Mouse (Mus musculus): ENCODE measurements around the gene Ulk4. TPM values are rescaled to one million over a fixed set of nuclear protein-coding genes. Genes with fewer than 3 reads are reported as not detected.

Ulk4 gene
- polyA plus RNA-seq, 1 experiment from 2014 or later: 143 TPM

DNA sequence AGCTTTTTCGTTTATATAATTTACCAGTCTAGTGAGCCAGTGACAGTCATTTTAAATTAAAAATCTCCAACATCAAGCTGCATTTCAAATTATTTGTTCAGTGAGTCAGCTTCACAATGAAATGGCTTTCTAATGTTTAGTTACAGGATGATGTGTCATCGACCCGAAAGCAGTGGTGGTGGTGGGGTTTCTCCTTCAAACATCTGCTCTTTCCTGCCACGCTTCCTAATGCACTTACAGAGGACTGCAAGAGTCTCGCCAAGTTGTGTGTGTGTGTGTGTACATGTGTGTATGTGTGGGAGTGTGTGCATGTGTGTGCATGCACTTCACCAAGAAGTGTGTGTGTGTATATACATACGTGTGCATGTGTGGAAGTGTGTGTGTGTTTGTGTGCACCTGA lies 144.4 kb downstream of the Ulk4 start:
- no peaks in the 10 kb centered on the region for H3K4me1 ChIP-seq
- no peak overlapping the region for H3K27ac ChIP-seq (replicated peaks)
- no peaks in the 10 kb centered on the region for H3K36me3 ChIP-seq
- no peaks in the 10 kb centered on the region for H3K27me3 ChIP-seq
- H3K4me2 ChIP-seq (replicated peaks): no peak overlapping the region
- ATAC-seq (ENCODE audit: insufficient number of reproducible peaks, low FRiP score, low TSS enrichment, low read depth): no peak
- WGBS: 51% methylated on average over 6 of the region's 6 CpGs
- no peak overlapping the region for H3K9ac ChIP-seq
- no peaks in the 10 kb centered on the region for H3K9me3 ChIP-seq (replicated peaks)
- no peak overlapping the region for H3K4me3 ChIP-seq (replicated peaks)

GRCm38 (mm10) chr9:121129533-121129932 lies 147.5 kb downstream of the Ulk4 start:
- no peaks in the 10 kb centered on the region for H3K4me1 ChIP-seq
- WGBS: 74% methylated on average over 2 of the region's 2 CpGs
- no peaks in the 10 kb centered on the region for H3K27me3 ChIP-seq
- no peaks in the 10 kb centered on the region for H3K9me3 ChIP-seq (replicated peaks)
- no peaks in the 10 kb centered on the region for H3K36me3 ChIP-seq
- no peak overlapping the region for H3K4me2 ChIP-seq (replicated peaks)
- ATAC-seq (ENCODE audit: insufficient number of reproducible peaks, low FRiP score, low TSS enrichment, low read depth): no peak
- H3K27ac ChIP-seq (replicated peaks): no peak overlapping the region
- H3K4me3 ChIP-seq (replicated peaks): no peak overlapping the region
- no peak overlapping the region for H3K9ac ChIP-seq

GRCm38 (mm10) chr9:121128934-121129333 lies 148.1 kb downstream of the Ulk4 start:
- ATAC-seq (ENCODE audit: insufficient number of reproducible peaks, low FRiP score, low TSS enrichment, low read depth): no peak
- Histone ChIP-seq H3K4me3 (replicated peaks) (no peak overlapping the region), H3K36me3 (no peaks in the 10 kb centered on the region), H3K9ac (no peak overlapping the region), H3K4me2 (replicated peaks) (no peak overlapping the region), H3K9me3 (replicated peaks) (no peaks in the 10 kb centered on the region), H3K27me3 (no peaks in the 10 kb centered on the region), H3K27ac (replicated peaks) (no peak overlapping the region), H3K4me1 (no peaks in the 10 kb centered on the region)
- WGBS: 89% methylated on average over 8 of the region's 8 CpGs

- Histone ChIP-seq H3K4me1 (no peaks in the 10 kb centered on the region), H3K36me3 (no peaks in the 10 kb centered on the region), H3K4me2 (replicated peaks) (no peak overlapping the region), H3K9me3 (replicated peaks) (no peaks in the 10 kb centered on the region), H3K27ac (replicated peaks) (no peak overlapping the region), H3K9ac (no peak overlapping the region), H3K27me3 (no peaks in the 10 kb centered on the region), H3K4me3 (replicated peaks) (no peak overlapping the region)
- ATAC-seq (ENCODE audit: insufficient number of reproducible peaks, low FRiP score, low TSS enrichment, low read depth): no peak
- 70% methylated on average over 2 of the region's 2 CpGs for WGBS
These were observed 150.0 kb downstream of the Ulk4 start for GRCm38 (mm10) chr9:121127025-121127424.

DNA sequence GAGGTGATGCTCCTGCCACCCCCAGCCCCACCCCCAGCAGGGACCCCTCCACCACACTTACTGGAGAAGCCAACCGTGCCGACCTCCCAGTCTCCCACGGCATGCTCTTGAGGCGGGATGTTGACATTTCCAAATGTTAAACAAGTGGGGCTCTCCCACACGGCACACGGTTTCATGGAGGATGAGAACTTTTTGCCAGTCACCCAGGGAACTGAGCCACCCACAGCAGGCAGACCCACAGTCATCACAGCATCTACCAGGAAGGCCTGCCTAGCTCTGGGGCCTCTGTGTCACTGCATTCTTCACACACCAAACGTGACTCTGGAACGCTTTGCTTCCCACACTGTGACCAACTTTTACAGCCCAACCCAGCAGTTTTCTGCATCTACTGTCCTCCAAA lies 152.3 kb downstream of the Ulk4 start:
- ATAC-seq (ENCODE audit: insufficient number of reproducible peaks, low FRiP score, low TSS enrichment, low read depth): no peak
- no peak overlapping the region for H3K4me2 ChIP-seq (replicated peaks)
- H3K4me1 ChIP-seq: no peaks in the 10 kb centered on the region
- WGBS: 77% methylated on average over 8 of the region's 8 CpGs
- no peak overlapping the region for H3K27ac ChIP-seq (replicated peaks)
- H3K4me3 ChIP-seq (replicated peaks): no peak overlapping the region
- H3K9ac ChIP-seq: no peak overlapping the region
- H3K36me3 ChIP-seq: no peaks in the 10 kb centered on the region
- H3K9me3 ChIP-seq (replicated peaks): no peaks in the 10 kb centered on the region
- no peaks in the 10 kb centered on the region for H3K27me3 ChIP-seq

- Histone ChIP-seq H3K9ac (no peak overlapping the region), H3K9me3 (replicated peaks) (no peaks in the 10 kb centered on the region)
- 44% methylated on average over 5 of the region's 5 CpGs for WGBS
These were observed 155.0 kb downstream of the Ulk4 start for GRCm38 (mm10) chr9:121122039-121122438.

DNA sequence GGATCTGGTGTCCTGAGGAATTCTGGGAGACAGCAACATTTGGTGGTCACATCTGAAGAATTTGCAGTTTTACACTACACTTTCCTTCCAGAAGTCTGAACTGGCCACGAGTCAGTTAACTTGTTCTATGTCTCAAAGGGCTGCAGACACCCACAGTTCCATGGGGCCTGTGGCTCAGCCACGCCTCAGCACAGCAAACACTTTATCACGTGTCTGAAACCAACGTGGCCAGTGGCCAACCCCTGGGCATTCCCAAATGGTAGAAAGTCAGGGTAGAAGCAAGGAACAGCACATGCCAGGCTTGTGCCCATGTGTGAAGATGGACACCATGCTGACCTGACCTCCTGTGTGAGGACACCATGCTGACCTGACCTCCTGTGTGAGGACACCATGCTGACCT lies 159.1 kb downstream of the Ulk4 start:
- no peaks in the 10 kb centered on the region for H3K4me1 ChIP-seq

More at GRCm38 (mm10) chr9:121122039-121122438, 155.0 kb downstream of the Ulk4 start:
- no peaks in the 10 kb centered on the region for H3K4me1 ChIP-seq
- H3K27ac ChIP-seq (replicated peaks): no peak overlapping the region
- H3K27me3 ChIP-seq: no peaks in the 10 kb centered on the region
- no peaks in the 10 kb centered on the region for H3K36me3 ChIP-seq
- no peak overlapping the region for H3K4me3 ChIP-seq (replicated peaks)
- no peak overlapping the region for H3K4me2 ChIP-seq (replicated peaks)
- no peak for ATAC-seq (ENCODE audit: insufficient number of reproducible peaks, low FRiP score, low TSS enrichment, low read depth)

DNA sequence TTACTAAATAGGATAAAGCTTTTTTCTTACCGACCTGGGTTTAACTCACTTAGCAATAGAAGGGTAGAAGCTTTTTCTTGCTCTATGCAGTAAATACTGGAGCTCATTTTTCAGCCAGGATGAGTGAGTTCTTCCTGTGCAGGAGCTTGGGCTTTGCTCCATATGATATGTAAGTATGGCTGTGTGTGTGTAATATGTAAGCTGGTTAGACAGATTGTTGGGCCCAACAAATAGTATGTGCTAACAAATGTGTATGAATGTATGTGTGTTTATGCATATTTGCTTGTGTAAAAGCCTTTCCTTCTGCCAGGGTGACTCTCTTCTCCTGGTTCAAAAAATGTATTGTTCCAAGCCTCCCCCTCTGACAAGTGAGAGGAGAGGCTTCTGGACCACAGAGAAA lies 164.9 kb downstream of the Ulk4 start:
- H3K27me3 ChIP-seq: no peaks in the 10 kb centered on the region
- 63% methylated on average over 1 of the region's 1 CpGs for WGBS

More for the DNA sequence above, 159.1 kb downstream of the Ulk4 start:
- H3K9ac ChIP-seq: no peak overlapping the region
- ATAC-seq (ENCODE audit: insufficient number of reproducible peaks, low FRiP score, low TSS enrichment, low read depth): no peak
- no peak overlapping the region for H3K4me3 ChIP-seq (replicated peaks)
- H3K36me3 ChIP-seq: no peaks in the 10 kb centered on the region
- no peaks in the 10 kb centered on the region for H3K27me3 ChIP-seq
- H3K4me2 ChIP-seq (replicated peaks): no peak overlapping the region
- H3K27ac ChIP-seq (replicated peaks): no peak overlapping the region
- H3K9me3 ChIP-seq (replicated peaks): no peaks in the 10 kb centered on the region
- WGBS: 72% methylated on average over 4 of the region's 4 CpGs

DNA sequence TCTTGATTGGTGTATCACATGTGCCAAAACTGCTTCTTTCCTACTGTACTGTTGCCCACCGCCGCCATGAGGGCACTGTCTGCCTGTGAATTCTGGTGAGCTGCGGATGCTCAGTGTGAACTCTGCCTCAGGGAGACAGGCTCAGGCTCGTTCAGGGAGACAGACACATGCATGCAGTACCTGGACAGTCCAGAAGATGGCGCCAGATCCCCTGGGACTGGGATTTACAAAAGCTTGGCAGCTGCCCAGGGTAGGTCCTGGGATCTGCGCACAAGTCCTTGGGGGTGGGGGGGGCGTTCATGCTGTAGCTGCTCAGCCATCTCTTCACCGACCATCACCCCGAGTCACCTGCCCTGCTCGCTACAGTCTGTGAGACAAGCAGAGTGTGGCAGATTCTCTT lies 168.9 kb downstream of the Ulk4 start:
- no peak overlapping the region for H3K4me3 ChIP-seq (replicated peaks)
- peaks cover 18% of the 10 kb centered on the region for H3K4me1 ChIP-seq
- no peaks in the 10 kb centered on the region for H3K27me3 ChIP-seq
- no peak overlapping the region for H3K27ac ChIP-seq (replicated peaks)
- no peak overlapping the region for H3K9ac ChIP-seq
- H3K4me2 ChIP-seq (replicated peaks): no peak overlapping the region
- no peak for ATAC-seq (ENCODE audit: insufficient number of reproducible peaks, low FRiP score, low TSS enrichment, low read depth)
- no peaks in the 10 kb centered on the region for H3K9me3 ChIP-seq (replicated peaks)
- H3K36me3 ChIP-seq: no peaks in the 10 kb centered on the region
- WGBS: 11% methylated on average over 10 of the region's 10 CpGs

More for the DNA sequence above, 164.9 kb downstream of the Ulk4 start:
- Histone ChIP-seq H3K27ac (replicated peaks) (no peak overlapping the region), H3K4me3 (replicated peaks) (no peak overlapping the region), H3K9me3 (replicated peaks) (no peaks in the 10 kb centered on the region), H3K4me1 (peaks cover 13% of the 10 kb centered on the region), H3K36me3 (no peaks in the 10 kb centered on the region), H3K9ac (no peak overlapping the region), H3K4me2 (replicated peaks) (no peak overlapping the region)
- no peak for ATAC-seq (ENCODE audit: insufficient number of reproducible peaks, low FRiP score, low TSS enrichment, low read depth)

- no peak overlapping the region for H3K9ac ChIP-seq
- H3K4me2 ChIP-seq (replicated peaks): no peak overlapping the region
- WGBS: 50% methylated on average over 5 of the region's 5 CpGs
- no peaks in the 10 kb centered on the region for H3K36me3 ChIP-seq
- H3K27me3 ChIP-seq: no peaks in the 10 kb centered on the region
- H3K27ac ChIP-seq (replicated peaks): no peak overlapping the region
- ATAC-seq (ENCODE audit: insufficient number of reproducible peaks, low FRiP score, low TSS enrichment, low read depth): no peak
- no peaks in the 10 kb centered on the region for H3K9me3 ChIP-seq (replicated peaks)
- H3K4me3 ChIP-seq (replicated peaks): no peak overlapping the region
- H3K4me1 ChIP-seq: peaks cover 18% of the 10 kb centered on the region
These were observed 169.4 kb downstream of the Ulk4 start for GRCm38 (mm10) chr9:121107643-121108042.

GRCm38 (mm10) chr9:121107101-121107500 lies 169.9 kb downstream of the Ulk4 start:
- Histone ChIP-seq H3K36me3 (no peaks in the 10 kb centered on the region), H3K27ac (replicated peaks) (no peak overlapping the region), H3K4me3 (replicated peaks) (no peak overlapping the region), H3K9me3 (replicated peaks) (no peaks in the 10 kb centered on the region), H3K9ac (no peak overlapping the region), H3K4me1 (peaks cover 18% of the 10 kb centered on the region), H3K27me3 (no peaks in the 10 kb centered on the region), H3K4me2 (replicated peaks) (no peak overlapping the region)
- ATAC-seq (ENCODE audit: insufficient number of reproducible peaks, low FRiP score, low TSS enrichment, low read depth): no peak
- WGBS: 37% methylated on average over 11 of the region's 11 CpGs

GRCm38 (mm10) chr9:121101516-121101915 lies 175.5 kb downstream of the Ulk4 start:
- Histone ChIP-seq H3K4me2 (replicated peaks) (no peak overlapping the region), H3K9ac (no peak overlapping the region), H3K9me3 (replicated peaks) (no peaks in the 10 kb centered on the region), H3K4me1 (no peaks in the 10 kb centered on the region), H3K27me3 (no peaks in the 10 kb centered on the region), H3K4me3 (replicated peaks) (no peak overlapping the region), H3K36me3 (no peaks in the 10 kb centered on the region), H3K27ac (replicated peaks) (no peak overlapping the region)
- 70% methylated on average over 10 of the region's 10 CpGs for WGBS
- ATAC-seq (ENCODE audit: insufficient number of reproducible peaks, low FRiP score, low TSS enrichment, low read depth): no peak
